Mouse (Mus musculus) forebrain, embryonic 14.5 days (tissue): ENCODE data around the gene Tubal3. TPM values are rescaled to one million over a fixed set of nuclear protein-coding genes. Genes with fewer than 3 reads are reported as not detected.

Experiments
- ATAC-seq: fragments of 200-750 bp; cut with Nextera tagmentation; 2 replicates; pipeline ENCODE4 v1.8.0; 2017; ENCODE audit warnings: mild to moderate bottlenecking, moderate library complexity
- DNase-seq: peaks from one replicate; pipeline ENCODE4 v3.0.0-alpha.2; 2015; ENCODE audit warnings: low spot score
- H3K27ac ChIP-seq: fragments of 300-500 bp; sonication (generic); 2 replicates; pipeline ENCODE4 v1.5.1; 2014; ENCODE audit warnings: low read depth, mild to moderate bottlenecking, control low read depth, low read length, moderate library complexity
- H3K27me3 ChIP-seq: fragments of 300-500 bp; sonication (generic); replicated peaks from 2 replicates; pipeline ENCODE4 v1.6.1; 2014; ENCODE audit warnings: low read length, control low read depth, mixed read lengths; ENCODE audit not compliant: control insufficient read depth, insufficient read depth
- H3K36me3 ChIP-seq: fragments of 300-500 bp; sonication (generic); 2 replicates; pipeline ENCODE4 v1.6.1; 2014; ENCODE audit warnings: low read length, control low read depth; ENCODE audit not compliant: control insufficient read depth, insufficient read depth
- H3K4me1 ChIP-seq: fragments of 300-500 bp; sonication (generic); 2 replicates; pipeline ENCODE4 v1.6.1; 2014; ENCODE audit warnings: antibody characterized with exemption, low read length, control low read depth; ENCODE audit not compliant: control insufficient read depth, insufficient read depth
- H3K4me2 ChIP-seq: fragments of 300-500 bp; sonication (generic); 2 replicates; pipeline ENCODE4 v1.6.1; 2014; ENCODE audit warnings: mild to moderate bottlenecking, control low read depth, low read length
- H3K4me3 ChIP-seq: fragments of 300-500 bp; sonication (generic); 2 replicates; pipeline ENCODE4 v1.5.1; 2014; ENCODE audit warnings: low read depth, low read length, control low read depth
- H3K9ac ChIP-seq: fragments of 300-500 bp; sonication (generic); 2 replicates; pipeline ENCODE4 v1.6.1; 2014; ENCODE audit warnings: mild to moderate bottlenecking, low read length, control low read depth, moderate library complexity
- H3K9me3 ChIP-seq: fragments of 300-500 bp; sonication (generic); replicated peaks from 2 replicates; pipeline ENCODE4 v1.6.1; 2016; ENCODE audit warnings: low read length, control low read depth, mixed read lengths; ENCODE audit not compliant: control insufficient read depth
- WGBS: fragments of 180-500 bp; shearing (Covaris S2); extraction: QIAGEN DNeasy Blood & Tissue Kit; methylation state at CpG from one replicate; pipeline ENCODE4 v1.1.7; 2014; 5-methylcytosine and 5-hydroxymethylcytosine counted together
- microRNA-seq: library from miRNA; unstranded; fragments of <30 nt; microRNA quantifications from one replicate; pipeline ENCODE4, GENCODE M21; 2016
- polyA plus RNA-seq: library from polyadenylated mRNA; unstranded; fragments of >200 nt; fragmentation: Nextera tagmentation; extraction: Ambion mirVana; gene quantifications from 2 replicates; pipeline ENCODE4 v1.2.1, GENCODE M21; 2014

Tubal3 gene
- polyA plus RNA-seq, 1 experiment from 2014 or later: not detected

DNA sequence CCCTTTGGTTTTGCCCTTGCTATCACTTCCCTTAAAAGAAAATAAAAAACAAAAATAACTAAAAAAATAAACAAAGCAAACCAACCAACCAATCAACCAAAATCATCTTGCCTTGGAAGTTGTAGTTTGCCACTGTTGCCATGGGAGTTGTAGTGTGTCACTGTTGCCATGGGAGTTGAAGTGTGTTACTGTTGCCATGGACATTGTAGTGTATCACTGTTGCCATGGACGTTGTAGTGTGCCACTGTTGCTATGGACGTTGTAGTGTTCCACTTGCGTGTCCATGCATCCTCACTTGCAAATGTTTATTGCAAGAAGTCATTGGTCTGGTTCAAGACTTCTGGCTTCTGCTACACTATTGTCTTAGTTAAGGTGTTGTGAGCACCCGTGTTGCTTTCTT lies 29.2 kb downstream of the Tubal3 start:
- Histone ChIP-seq H3K4me2 (no peak overlapping the region), H3K36me3 (no peaks in the 10 kb centered on the region), H3K27me3 (no peaks in the 10 kb centered on the region), H3K4me3 (no peak overlapping the region), H3K9ac (no peak overlapping the region), H3K4me1 (no peaks in the 10 kb centered on the region), H3K27ac (no peak overlapping the region), H3K9me3 (no peaks in the 10 kb centered on the region)
- 94% methylated on average over 4 of the region's 4 CpGs for WGBS
- no peak for ATAC-seq
- no peak for DNase-seq

DNA sequence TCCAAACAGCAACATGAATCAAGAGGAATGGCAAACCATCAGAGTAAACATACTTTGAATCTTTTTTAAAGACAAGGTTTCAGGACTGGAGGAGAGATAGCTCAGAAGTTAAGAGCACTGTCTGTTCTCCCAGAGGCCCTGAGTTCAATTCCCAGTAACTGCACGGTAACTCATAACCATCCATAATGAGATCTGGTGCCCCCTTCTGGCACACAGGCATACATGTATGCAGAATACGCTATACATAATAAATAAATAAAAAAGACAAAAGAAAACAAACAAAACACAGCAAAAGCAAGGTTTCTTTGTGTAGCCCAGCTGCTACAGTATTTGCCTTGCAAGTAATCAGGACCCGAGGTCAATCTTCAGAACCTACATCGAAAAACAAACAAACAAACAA lies 31.4 kb downstream of the Tubal3 start:
- Histone ChIP-seq H3K4me1 (no peaks in the 10 kb centered on the region), H3K27me3 (no peaks in the 10 kb centered on the region), H3K36me3 (no peaks in the 10 kb centered on the region), H3K9me3 (no peaks in the 10 kb centered on the region), H3K27ac (no peak overlapping the region), H3K4me2 (no peak overlapping the region), H3K9ac (no peak overlapping the region), H3K4me3 (no peak overlapping the region)
- no peak for ATAC-seq
- DNase-seq: no peak
- 90% methylated on average over 4 of the region's 4 CpGs for WGBS

DNA sequence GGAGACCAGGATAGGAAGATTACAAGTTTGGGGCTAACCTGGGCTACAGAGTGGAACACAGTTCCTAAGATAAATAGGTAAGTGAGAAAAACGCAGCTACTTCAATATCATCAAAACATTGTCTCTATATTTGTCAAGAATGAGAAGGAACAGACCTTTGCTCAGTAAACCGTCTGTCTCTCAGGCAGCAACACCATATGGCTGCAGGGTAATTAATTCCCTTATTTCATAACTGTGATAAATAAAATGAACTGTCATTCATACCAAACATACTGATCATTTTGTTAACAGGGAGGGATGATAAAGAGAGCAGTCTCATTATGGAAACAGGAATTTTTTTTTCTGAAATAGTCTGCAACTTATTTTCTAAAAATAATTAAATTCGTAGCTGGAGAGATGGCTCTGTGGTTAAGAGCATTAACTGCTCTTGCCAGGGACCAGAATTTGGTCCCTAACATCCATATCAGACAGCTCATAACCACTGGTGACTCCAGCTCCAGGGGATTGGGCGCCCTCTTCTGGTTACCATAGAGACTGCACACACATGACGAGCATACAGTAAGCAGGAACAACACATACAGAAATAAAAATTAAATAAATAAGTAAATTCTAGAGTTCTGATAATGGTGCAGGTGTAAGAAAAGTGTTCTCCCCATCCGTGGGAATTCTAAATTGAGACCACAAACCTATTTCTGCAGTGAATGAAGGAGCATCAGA lies 33.3 kb downstream of the Tubal3 start:
- H3K9ac ChIP-seq: no peak overlapping the region
- no peaks in the 10 kb centered on the region for H3K9me3 ChIP-seq
- no peaks in the 10 kb centered on the region for H3K36me3 ChIP-seq
- H3K4me2 ChIP-seq: no peak overlapping the region
- 82% methylated on average over 6 of the region's 6 CpGs for WGBS
- no peaks in the 10 kb centered on the region for H3K4me1 ChIP-seq
- H3K27me3 ChIP-seq: no peaks in the 10 kb centered on the region
- H3K4me3 ChIP-seq: no peak overlapping the region
- no peak overlapping the region for H3K27ac ChIP-seq
- peak; percentile 54 for DNase-seq
- ATAC-seq: peak; percentile 55; the same call in 1 of the 2 replicates

DNA sequence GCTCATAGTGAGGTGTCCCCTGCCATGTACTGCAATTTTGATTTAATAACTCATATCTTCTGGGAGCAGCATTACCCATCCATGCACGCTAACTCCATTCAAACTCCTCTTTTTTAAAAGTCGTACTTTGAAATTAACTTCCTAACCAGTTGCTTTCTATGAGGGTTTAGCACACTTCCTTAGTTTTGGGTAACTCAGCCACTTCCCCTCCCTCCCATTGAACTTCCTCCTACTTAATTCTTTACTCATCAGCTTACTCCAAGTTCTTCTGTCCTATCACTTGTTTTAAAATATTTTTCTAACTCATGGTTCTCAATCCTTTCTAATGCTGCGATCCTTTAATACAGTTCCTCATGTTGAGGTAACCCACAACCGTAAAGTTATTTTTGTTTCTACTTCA lies 50.8 kb downstream of the Tubal3 start:
- H3K27ac ChIP-seq: no peak overlapping the region
- H3K4me3 ChIP-seq: no peak overlapping the region
- no peaks in the 10 kb centered on the region for H3K36me3 ChIP-seq
- WGBS: 92% methylated on average over 4 of the region's 4 CpGs
- DNase-seq: no peak
- no peak overlapping the region for H3K4me2 ChIP-seq
- no peak overlapping the region for H3K9ac ChIP-seq
- H3K9me3 ChIP-seq: no peaks in the 10 kb centered on the region
- no peaks in the 10 kb centered on the region for H3K4me1 ChIP-seq
- ATAC-seq: no peak
- H3K27me3 ChIP-seq: no peaks in the 10 kb centered on the region

Small RNAs within 50 kb of the gene (microRNA-seq; reads per million reads assigned to microRNA genes)
- gene Gm22460: not detected

Other genes with a start within 250 kb of the Tubal3 start
- not detected in 2 replicates for gene Calml3, start 114.0 kb upstream of the Tubal3 start, polyA plus RNA-seq
- gene Calm4, start 80.5 kb upstream of the Tubal3 start, polyA plus RNA-seq: not detected in 2 replicates
- not detected in 2 replicates for gene Calm5, start 64.1 kb upstream of the Tubal3 start, polyA plus RNA-seq
- gene Net1, start 54 bp upstream of the Tubal3 start, polyA plus RNA-seq: 10.6 and 11.1 TPM in 2 replicates
- gene Ucn3, start 27.1 kb downstream of the Tubal3 start, polyA plus RNA-seq: 0.15 TPM in 1 of 2 replicates, not detected in the other
- 0.67 and 0.90 TPM in 2 replicates for gene Akr1c14, start 130.7 kb downstream of the Tubal3 start, polyA plus RNA-seq
- gene Akr1c18, start 232.4 kb downstream of the Tubal3 start, polyA plus RNA-seq: 0.20 TPM in 1 of 2 replicates, not detected in the other